Mouse (Mus musculus) C2C12 (cell line): ENCODE data around the gene Pkn3.
"Not testable (repeated sequence)": the region's sequence is repeated elsewhere in the genome, so short reads cannot be mapped to it uniquely, and the experiment has no call there.

Source experiments
- CTCF ChIP-seq: IDR thresholded peaks from one replicate; pipeline ENCODE4 v1.5.1; 2011; ENCODE audit not compliant: control insufficient read depth, insufficient read depth, insufficient read length
- MAX ChIP-seq: IDR thresholded peaks from one replicate; pipeline ENCODE4 v1.6.1; 2011; ENCODE audit warnings: mild to moderate bottlenecking, control low read depth
- MYOG ChIP-seq: IDR thresholded peaks from one replicate; pipeline ENCODE4 v1.6.1; 2011; ENCODE audit not compliant: control insufficient read depth, insufficient read length; ENCODE audit errors: extremely low read depth
- USF1 ChIP-seq: IDR thresholded peaks from one replicate; pipeline ENCODE4 v1.6.1; 2011; ENCODE audit warnings: low read depth, mild to moderate bottlenecking, control low read depth, moderate library complexity

GRCm38 (mm10) chr2:30131240-30131639 is 53.8 kb downstream of the Pkn3 start:
- not testable (repeated sequence) for TF ChIP-seq CTCF, USF1, MAX, MYOG
